Mouse (Mus musculus) embryonic fibroblast, embryonic 13.5 days (primary cell): ENCODE measurements around the gene Il17f.

Source experiments
- CTCF ChIP-seq: IDR thresholded peaks from 2 replicates; pipeline ENCODE4 v1.5.1; 2011; ENCODE audit warnings: mild to moderate bottlenecking, control low read depth, low read length, moderate library complexity, borderline replicate concordance; ENCODE audit not compliant: insufficient read depth
- POLR2A ChIP-seq: IDR thresholded peaks from 2 replicates; pipeline ENCODE4 v1.6.1; 2011; ENCODE audit warnings: low read depth, mild to moderate bottlenecking, control low read depth, low read length, moderate library complexity

DNA sequence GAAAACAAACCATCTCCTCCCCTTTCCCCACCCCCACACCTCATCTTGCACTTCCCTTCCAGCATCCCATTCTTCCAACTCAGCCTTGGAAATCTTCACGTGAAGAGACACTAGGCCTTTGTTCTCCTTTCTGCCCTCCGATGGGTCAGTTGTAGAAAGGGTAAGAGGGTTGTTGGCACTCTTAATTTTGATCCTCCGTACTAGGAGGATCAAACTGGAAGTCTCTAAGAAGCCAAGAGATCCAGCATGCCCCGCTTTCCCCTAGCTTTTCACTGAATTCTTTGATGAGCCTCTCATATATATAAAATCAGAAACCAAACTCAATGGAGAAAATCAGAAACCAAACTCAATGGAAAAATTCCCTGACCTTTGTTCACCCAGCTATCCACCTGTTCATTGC is 33.1 kb upstream of the Il17f start:
- TF ChIP-seq POLR2A: no peak
- no peak for TF ChIP-seq CTCF
